10 mouse cellular contexts compared by ENCODE assay signal in the genomic region with DNA sequence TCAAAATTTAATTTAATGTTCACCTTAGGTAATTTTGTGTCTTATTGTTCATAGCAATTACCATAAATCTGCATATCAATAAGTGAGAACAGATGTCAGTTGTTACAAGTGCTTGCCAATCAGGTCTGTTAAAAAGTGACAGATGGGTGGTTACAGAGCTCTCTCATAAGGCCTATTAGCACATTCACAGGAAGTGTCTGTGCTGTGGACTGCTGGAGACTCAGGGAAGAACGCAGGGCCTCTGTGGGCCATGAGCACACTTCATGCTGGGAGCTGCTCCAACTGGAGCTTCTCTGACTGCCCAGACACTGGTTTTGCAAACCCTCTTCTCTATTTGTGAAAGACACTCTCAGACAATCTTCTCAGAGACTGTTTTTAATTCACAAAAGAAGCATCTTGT.
A peak's percentile ranks its signal among the peaks of the same experiment; 100 is the strongest.
DNase-seq lines count a peak whose midpoint lies in the region; ATAC-seq lines count a peak whose summit lies in the region.
"Had no signal": no experiment of that assay in that cellular context is flagged by ENCODE, and none has a peak within 500 bp of the region (broad histone marks: within the 10 kb centered on the region; RNA-seq: fewer than 3 reads in every experiment).

No protein-coding gene starts in this region.

- no peak overlapping the region for H3K9ac ChIP-seq in hindbrain, embryonic 12.5 days
- no peak overlapping the region for H3K9ac ChIP-seq in midbrain, embryonic 15.5 days
- H3K9ac ChIP-seq: liver, embryonic 14.5 days had no signal

- H3K4me1 ChIP-seq in hindbrain, embryonic 12.5 days = peaks cover 16% of the 10 kb centered on the region
- peaks cover 9% of the 10 kb centered on the region; the same call in 1 of the 2 replicates for H3K4me1 ChIP-seq in midbrain, embryonic 15.5 days

- WGBS in hindbrain, embryonic 12.5 days = 7% methylated on average over 1 of the region's 1 CpGs
- 5% methylated on average over 1 of the region's 1 CpGs for WGBS in midbrain, embryonic 15.5 days

- H3K27me3 ChIP-seq in hindbrain, embryonic 12.5 days = no peaks in the 10 kb centered on the region
- no peaks in the 10 kb centered on the region for H3K27me3 ChIP-seq in midbrain, embryonic 15.5 days (replicated peaks)

- no peaks in the 10 kb centered on the region for H3K9me3 ChIP-seq in hindbrain, embryonic 12.5 days (replicated peaks)
- H3K9me3 ChIP-seq in midbrain, embryonic 15.5 days = no peaks in the 10 kb centered on the region

- no peak overlapping the region for H3K4me2 ChIP-seq in hindbrain, embryonic 12.5 days (replicated peaks)
- H3K4me2 ChIP-seq in midbrain, embryonic 15.5 days = no peak overlapping the region

- H3K27ac ChIP-seq in hindbrain, embryonic 12.5 days = peak overlapping the region; percentile 42
- H3K27ac ChIP-seq in midbrain, embryonic 15.5 days = peak overlapping the region; percentile 18; the same call in 1 of the 2 replicates
- H3K27ac ChIP-seq: liver, embryonic 14.5 days had no signal

- peak; percentile 52 for DNase-seq in cerebellum, adult 9-10 months
- no peak for DNase-seq in ovary, postnatal 10 days (ENCODE audit: low spot score)
- no peak for DNase-seq in adrenal gland, postnatal 4 days (ENCODE audit: low spot score in 2 of 2)
- no peak for DNase-seq in left cerebral cortex, adult 11 months (ENCODE audit: low spot score)
- DNase-seq in heart, postnatal 4 days = no peak
- DNase-seq: thymus, adult 2 months had no signal

- ATAC-seq in activated CD4-positive, CD25-positive, alpha-beta regulatory T cell, adult 4 months = peak; percentile 7
- ATAC-seq in hindbrain, embryonic 12.5 days (ENCODE audit: low FRiP score) = peak; percentile 90
- peak; percentile 85 for ATAC-seq in midbrain, embryonic 15.5 days (replicated peaks)

- 0 out of 2 replicates have a peak, but pooled peaks cover 3% of the 10 kb centered on the region for H3K36me3 ChIP-seq in hindbrain, embryonic 12.5 days
- H3K36me3 ChIP-seq in midbrain, embryonic 15.5 days (replicated peaks) = no peaks in the 10 kb centered on the region

- H3K4me3 ChIP-seq in hindbrain, embryonic 12.5 days = no peak overlapping the region
- no peak overlapping the region for H3K4me3 ChIP-seq in midbrain, embryonic 15.5 days

Comparison
In these comparisons a context has a peak if more than half of its experiments do, and no peak if none do; other contexts are left out.
1. ATAC-seq: peak in every context shown above with its lines; median percentile 90 in hindbrain, embryonic 12.5 days; 85 in midbrain, embryonic 15.5 days; 7 in activated CD4-positive, CD25-positive, alpha-beta regulatory T cell, adult 4 months.